Mouse (Mus musculus) retina, adult 2 months (tissue): ENCODE data around the gene Sgip1.

Experiments used
- DNase-seq: peaks from one replicate; pipeline ENCODE4 v3.0.0-alpha.2; 2012; ENCODE audit warnings: low read depth, low spot score

The Sgip1 gene

DNA sequence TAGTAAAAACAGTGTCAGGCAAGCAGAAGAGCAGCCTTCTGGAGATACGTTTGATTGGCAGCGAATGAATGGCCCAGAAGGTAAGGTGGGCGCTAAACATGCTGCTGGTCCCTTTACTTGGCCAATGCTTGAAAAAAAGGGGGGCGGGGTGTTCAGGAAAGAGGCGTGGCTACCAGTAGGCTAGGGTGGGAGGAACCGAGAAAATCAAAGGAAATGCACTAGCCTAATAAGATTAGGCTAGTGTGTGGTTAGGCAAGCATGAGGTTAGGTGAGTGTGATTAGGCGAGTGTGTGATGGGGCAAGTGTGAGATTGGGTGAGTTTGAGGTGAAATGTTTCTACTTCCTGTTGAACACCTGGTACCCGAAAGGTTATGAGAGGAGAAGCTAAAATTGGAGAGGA lies at the start of gene Sgip1:
Gene Sgip1 (plus strand): TSS at position 11 of the 400 bp plus-strand sequence.
- DNase-seq = no peak

DNA sequence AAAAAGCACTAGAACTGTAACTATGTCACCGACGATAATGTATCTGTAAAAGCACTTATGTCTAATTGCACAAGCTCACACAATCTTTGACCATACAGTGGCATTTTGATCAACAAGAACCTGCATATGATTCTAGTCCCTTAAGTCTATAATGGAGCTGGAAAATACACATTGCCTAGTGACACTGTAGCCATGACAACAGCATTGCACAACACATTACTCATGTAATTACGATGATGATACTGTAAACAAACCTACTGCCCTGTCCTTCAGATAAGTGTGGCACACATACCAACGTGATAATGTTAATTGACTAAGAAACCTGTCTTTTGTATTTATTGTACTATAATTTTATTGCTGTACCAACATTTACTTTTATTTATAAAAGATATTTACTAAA lies 49.7 kb upstream of the Sgip1 start:
- no peak for DNase-seq

DNA sequence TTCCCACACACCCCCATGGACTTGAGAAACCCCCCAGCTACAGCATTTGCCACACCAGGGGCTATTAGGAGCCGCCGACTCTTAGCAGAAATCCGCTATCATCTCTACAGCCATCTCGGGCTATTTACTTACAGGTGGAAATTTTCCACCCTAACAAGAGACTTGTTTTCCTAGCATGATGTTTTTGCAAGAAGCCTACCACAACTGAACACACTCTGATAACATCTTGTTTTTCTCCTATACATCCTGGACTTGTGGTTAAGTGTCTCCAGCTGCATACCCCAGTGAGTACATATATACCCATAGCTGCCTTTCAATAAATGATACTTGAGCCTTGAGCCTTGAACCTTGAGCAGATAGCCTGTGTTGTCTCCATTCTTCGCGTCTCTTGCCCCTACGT lies 43.1 kb upstream of the Sgip1 start:
- DNase-seq = no peak

DNA sequence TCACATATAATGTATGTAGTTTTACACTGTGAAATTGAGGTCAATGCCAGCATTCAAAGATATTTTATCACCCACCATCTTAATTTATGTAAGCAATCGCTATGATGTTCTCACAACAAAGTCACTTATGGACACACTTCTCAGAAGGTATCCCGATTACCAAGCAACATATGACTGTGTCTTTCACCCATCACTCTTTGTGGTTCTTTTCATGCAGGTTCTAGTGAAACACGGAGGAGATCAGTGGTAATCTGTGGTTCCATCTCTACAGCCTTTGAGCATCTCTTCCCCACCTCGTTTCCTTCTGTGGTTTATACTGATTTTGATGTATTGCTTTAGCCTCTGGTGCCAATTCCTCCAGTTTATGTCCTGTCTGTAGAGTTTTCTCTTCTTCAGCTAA lies 29.4 kb upstream of the Sgip1 start:
- DNase-seq = no peak

DNA sequence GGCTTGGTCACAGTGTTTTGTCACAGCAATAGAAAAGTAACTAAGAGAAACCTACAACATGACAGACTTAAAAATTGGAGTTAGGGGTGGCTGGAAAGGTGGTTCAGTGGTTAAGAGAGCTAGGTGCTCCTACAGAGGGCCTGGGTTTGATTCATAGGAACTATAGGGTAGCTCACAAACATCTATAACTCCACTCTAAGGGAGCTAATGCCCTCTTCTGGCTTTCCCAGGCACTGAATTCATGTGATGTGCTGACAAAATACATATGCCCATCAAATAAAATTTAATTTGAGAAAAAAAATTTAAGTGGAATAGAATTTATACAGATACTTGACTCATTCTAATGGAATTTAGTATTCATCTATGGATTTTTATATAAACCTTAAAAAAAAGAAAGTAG lies 25.6 kb upstream of the Sgip1 start:
- no peak for DNase-seq

DNA sequence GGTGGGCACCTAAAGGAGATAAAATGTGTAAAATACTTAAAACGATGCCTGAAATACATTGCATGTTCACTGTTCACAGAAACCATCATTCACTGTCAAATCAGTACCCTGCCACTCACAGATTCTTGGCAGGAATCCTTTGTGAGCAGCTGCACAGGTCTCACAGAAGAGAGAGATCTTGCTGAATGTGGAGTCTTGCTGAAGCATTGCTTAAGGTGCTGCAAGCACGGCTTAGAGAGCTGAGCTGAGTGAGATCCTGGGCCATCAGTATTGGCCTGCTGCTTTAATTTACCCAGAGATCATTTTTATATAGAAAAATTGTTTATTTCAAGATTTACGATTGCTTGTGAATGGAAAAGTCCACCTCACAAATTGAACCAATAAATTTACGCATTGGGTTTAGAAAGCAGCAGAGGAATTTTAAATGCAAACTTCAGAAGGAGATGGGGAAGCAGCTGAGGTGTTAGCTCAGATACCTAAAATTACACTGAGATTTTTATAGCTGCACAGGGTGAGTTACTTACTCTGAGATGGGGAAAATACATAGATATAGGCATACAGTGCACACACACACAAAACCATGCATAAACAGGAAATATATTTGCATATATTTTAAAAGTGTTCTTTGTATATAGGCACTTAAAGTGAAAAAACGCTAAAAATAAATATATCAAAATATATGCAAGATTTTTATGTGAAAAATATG lies 23.8 kb upstream of the Sgip1 start:
- no peak for DNase-seq

DNA sequence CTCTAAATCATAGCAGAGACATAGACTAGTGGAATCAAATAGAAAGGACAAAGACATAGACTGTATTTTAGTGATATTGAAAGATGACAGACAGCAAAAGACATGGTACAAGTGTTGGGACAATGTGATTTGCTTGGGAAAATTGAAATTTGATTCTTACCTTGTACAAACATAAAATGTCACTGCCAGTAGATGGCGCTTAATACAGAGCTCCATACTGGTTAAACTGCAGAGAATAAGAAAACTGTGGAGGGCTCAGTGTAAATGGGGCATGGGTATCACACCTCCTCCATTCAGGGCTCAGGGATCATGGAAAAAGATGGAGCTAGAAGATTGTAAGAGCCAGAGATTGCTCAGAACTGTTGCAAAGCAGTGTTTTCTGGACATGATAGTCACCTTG lies 21.6 kb upstream of the Sgip1 start:
- DNase-seq = peak; percentile 37

DNA sequence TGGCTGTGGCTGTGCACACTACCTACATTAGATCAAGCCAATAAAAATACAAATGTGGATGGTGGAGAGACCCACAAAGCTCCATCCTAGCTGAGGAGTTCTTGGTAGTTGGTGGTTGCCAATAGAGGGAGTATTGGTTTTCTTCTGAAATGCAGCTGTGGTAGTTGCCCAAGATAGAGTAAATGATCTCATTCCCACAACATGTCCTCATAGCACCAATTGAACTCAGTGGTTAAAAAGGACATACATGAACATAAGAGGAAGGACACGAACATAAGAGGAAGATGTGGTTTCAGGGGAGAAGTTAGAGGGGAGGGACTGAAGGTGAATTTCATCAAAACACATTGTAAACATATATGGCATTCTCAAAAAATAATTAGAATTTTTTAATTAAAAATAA lies 21.1 kb upstream of the Sgip1 start:
- no peak for DNase-seq

DNA sequence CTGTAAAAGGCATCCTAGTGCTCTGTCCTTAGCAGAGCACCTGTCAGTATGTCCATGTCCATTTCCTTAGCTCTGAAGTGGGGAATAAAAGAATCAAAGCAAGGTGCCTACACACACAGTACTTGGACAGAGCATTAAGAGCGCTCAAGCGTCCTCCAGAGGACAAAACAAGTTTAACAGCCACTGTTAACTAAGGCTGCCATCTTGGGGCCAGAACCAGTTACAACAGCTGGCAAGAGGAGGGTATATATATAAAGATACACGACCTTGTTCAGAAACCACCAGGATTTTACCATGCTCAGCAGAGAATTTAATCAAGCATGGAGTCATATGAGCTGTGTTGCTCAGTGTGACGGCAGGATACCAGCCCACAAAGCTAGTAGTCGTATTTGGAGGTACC lies 16.7 kb upstream of the Sgip1 start:
- DNase-seq = no peak

DNA sequence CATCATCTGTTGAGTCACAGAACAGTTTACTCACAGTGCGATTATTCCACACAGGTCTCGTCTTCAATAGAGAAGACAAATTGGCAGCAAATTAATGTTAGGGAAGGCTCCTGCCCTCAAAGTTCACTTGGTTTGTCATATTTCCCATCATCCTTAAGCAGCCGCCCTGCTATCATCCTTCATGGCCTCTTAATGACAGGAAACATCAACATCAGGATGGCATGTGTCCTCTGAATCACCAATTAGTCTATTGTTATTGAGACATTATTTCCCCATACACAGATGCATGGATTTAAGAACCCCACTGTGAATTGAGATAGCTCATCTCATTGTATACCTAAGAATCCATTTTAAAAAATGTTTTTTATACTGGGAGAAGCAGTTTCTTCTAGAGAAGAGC lies 10.1 kb upstream of the Sgip1 start:
- DNase-seq = no peak

DNA sequence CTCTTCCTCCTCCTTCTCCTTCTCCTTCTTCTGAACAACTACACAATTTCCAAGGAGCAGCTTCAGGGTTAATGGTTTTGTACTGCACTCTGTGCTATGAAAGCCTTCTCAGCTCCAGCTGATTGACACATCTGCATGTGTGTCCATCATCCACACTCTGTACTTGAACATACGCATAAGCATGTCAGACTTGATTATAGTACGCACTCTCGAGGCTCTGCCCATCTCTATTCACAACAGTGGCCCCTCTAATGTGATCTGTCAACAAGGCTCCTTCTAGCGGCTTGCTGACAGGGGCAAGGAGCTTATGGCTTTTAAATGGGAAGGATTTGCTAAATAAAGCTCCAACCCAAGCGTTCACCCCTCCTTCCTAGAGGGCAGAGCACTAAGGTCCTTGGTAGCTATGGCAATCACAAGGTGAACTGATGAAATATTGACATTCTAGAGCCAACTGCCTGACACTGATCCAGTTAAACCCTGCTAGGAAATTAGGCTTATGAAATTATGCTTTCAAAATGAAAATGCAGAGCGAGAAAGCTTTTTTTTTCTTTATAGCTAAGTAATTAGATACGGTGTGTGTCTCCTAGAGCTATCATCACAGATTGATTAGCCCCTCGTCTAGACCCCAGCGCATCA lies 7.0 kb upstream of the Sgip1 start:
- DNase-seq = peak; percentile 71

DNA sequence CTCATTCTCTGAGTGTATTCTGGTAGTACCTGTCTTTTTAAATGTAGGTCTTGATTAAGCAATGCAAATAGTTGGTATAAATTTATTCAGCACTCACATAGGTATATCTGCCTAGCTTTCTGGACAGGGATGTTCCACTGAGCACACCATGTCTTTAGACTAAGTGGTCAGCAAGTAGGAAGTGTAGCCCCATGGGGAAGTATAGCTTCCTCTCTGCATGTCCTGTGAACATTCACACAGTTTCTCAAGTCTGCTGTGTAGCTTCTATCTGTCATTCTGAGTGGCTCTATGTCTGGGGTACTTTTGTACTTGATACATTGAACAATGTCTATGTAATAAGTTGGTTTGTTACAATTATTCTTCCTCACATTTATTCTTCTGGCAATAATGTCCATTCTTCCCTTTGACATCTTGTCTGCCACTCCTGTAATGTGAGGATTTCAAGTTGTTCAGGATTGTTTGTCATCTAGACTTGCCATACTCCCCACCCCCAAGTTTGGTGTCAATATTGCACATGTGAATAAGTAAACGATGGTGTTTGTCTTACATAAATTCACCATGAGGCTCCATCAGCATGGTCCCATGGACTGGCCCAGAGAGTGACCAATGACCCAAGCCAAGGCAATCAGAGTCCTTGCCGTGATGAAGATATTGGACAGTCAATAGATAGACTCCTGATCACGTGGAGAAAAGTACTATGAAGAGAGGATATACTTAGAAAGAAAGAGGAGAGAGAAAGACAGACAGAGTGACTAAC lies 12.4 kb downstream of the Sgip1 start:
- DNase-seq = no peak

DNA sequence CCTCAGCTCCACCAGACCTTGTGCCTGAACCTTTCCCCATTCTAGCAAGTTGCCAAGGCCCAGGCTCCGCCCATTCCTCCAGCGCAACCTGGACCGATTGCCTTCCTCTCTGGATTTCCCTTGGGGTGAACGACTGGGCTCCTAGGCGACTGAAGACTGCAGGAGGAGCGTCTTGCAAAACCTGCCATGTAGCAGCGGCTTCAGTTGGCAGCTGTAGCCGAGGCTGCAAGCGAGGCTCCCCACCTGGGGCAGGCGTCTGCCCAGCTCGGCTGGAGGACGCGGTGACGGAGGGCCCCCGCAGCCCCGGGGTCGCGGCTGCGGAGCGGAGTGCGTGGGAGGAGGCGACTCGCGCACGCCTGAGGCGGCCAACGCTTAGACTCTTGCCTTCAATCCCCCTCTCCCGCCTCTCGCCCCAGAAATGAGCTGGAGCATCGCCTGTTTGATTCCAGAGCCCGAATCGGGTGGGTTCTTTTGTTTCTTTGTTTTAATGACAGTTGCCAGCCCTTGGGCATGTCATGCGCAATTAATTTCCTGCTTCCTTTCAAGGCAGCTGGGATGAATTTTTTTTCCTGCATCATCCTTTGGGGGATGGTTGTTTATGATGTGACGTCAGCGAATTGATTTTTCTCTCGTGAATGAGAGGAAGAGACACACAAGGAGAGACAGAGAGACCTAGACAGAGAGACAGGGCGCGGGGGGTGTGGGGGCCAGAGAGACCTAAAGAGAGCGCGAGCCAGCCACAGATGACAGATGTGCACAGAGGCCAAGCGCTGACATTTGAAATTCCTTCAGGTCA lies 18.2 kb downstream of the Sgip1 start:
- no peak for DNase-seq

DNA sequence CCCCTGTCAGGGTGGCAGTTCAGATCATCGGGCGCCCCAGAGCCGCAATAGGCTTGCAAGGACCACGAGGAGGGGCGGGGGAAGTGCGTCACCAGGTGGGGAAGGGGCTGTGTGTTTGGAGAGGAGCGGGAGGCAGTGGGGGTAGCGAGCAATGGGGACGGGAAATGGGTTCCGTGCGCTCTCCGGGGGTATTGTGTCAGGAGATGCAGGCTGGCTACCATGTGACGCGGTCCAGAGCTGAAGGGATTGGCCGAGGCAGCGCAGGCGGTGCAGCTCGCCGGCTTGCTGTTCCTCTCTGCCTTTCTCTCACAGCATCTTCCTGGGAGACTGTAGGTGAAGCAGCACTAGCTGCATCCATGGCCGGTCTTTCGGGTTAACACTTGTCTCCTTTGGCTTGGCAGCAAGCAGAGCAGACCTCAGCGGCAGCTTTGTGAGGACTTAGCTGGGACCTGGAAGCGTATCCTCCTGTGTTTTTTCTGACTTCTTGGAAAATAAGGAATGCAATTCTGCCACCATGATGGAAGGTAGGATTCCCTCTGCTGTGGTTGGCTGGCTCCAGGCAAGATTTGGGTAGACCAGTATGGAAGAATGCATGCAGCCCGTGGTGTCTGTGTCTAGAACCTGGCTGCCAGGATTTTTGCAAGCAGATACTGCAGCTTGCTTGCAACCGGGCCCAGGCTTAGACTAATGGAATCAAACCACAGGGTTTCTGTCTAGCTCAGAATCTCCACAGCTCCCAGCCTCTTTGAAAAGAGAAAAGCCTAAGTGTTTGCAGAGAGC lies 19.1 kb downstream of the Sgip1 start:
- DNase-seq = peak; percentile 62

DNA sequence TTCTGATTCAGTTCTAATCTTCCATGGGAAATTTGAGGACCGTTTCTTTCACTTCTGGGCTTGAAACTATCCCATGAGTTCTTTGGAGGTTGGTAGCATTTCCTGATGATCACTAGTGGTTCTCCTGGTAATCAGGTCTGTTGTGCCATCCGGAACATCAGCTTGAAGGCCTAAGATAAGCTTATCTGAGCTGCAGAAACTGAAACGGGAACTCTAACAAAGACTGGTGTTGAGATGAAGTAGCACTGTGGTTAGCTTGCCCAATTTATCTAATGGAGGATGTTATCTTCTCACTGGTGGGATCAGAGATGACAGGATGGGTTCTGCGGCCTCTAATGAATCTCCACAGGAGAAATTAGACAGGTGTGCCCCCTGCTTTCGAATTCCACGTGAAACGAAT lies 21.0 kb downstream of the Sgip1 start:
- DNase-seq = no peak

DNA sequence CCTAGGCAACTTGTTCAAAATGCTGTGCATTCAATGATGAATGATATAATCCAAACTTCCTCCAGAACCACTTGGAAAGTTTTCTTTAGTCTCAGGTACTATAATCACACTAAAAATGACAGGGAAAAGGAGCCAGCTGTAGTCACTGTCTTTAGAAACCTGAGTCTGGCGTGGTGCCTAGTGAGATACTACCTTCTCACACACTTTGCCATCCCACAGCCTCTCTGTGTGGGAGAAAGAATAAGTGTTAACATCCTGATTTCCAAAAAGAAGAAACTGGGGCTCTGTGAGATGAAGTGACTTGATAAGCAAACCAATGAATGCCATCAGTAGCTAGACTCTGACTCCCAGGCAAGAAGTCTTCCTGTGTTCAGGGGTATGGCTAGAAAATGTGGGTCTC lies 28.0 kb downstream of the Sgip1 start:
- no peak for DNase-seq

DNA sequence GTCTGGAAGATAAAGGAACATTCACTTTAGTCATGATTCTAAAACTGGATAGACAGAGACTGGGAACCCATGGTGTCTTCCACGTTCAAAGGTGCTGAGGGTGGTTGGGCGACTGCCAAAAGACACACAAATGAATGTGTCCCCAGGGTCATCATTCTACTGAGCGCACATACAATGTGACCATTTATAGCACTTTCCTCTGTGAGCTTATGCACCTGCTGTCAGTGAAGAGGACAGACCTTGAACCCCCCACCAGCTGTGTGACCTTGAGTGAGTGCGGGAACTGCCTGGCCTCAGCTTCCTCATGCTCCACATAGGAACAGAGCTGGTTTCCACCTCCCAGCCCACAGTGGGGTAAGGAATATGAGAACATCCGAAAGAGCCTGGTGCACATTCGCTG lies 28.8 kb downstream of the Sgip1 start:
- DNase-seq = no peak

DNA sequence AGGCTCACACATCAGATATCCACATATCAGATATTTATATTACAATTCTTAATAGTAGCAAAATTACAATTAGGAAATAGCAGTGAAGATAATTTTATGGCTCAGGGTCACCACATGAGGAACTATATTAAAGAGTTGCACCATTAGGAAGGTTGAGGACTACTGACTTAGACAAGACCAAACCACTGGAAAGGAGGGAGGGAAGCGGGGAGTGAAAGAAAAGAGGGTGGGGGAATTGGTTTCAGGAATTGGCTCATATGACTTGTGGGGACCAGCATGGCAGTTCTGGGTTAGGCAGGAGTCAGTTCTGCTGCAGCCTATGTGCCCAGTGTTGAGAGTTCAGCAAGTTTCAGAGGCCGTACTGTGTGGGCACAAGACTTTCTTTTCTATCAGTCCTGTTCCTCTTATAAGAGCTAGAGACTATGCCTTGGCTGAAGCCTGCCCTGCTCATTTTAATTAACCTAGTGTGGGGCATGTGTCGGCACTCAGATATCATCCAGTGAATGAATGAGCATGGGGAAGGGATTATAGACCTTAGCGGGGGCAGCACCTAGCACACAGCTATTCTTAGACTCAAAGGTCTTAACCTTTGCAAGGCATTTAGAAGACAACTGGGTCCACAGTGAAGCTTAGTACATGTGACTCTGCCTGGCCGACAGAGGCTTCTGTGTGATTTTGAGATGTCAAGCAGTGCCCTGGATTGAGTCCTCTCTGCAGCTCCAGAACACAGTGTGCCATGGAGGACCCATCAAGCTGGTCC lies 30.7 kb downstream of the Sgip1 start:
- peak; percentile 70 for DNase-seq

DNA sequence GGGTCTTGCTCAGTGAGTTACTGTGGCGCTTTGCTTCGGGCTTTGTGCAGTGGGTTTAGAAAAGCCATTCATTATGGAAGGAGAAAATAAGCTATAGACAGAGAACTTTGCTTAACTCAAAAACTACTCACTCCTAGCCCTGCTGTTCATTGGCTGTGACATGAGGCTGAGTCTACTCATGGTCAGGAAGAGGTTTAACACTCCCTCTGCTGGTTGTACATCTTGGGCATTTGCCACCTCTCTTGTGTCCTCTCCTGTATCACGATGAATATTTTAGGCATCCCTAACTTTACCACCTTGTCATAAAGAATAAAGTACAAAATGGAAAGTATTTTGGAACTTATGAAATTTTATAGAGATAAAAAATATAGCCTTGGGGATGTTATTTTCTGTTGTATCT lies 32.1 kb downstream of the Sgip1 start:
- DNase-seq = no peak

DNA sequence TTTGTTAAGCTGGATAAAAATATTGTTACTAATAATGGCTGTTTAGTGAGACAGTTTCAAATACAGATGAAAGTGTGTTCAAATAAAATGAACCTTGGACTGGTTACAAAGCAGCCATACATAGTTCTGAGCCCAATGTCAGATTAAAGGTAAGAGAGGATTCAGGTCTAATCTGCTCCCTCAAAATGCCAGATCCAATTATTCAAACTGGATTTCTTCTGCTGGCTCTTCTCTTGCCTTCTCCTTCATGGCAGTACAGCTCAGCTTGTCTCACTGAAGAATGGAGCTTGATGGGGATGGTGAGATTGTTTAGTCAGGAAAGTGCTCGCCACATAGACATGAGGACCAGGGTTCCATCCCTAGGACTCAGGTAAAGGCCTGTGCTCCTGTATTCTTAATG lies 32.7 kb downstream of the Sgip1 start:
- peak; percentile 82 for DNase-seq

DNA sequence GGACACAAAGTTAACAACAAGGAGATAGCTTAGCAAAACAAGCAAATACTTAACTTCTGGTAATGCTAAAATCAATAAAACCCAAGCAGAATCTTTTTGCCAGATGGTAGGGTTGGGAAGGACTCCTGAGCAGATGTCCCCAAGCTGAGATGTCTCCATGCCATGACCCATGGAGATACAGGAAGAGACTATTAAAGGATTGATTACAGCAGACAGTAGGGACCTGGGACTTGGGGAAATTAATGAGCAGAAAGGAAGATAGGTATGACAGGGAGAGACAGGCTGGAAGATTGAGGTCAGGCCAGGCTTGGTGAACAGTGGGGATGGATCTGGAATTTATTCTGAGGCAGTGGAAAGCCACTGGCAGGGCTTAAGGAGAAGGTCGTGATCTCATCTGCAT lies 33.5 kb downstream of the Sgip1 start:
- no peak for DNase-seq
